Mouse (Mus musculus) embryonic stem cell, embryonic (primary cell): ENCODE measurements around the gene Lrrc15.

Experiments
- CTCF ChIA-PET, 4 experiments: fragments of 300-600 bp in 2 of 4; fragments of 350-600 bp in 2 of 4; sonication (Branson Sonifier 250); formaldehyde crosslinking; loops; one replicate each; lab custom pipeline; 2022; ENCODE audit warnings: inconsistent platforms in 2 of 4; lab: Charles Lee
- POLR2A ChIA-PET, 4 experiments: fragments of 300-600 bp in 2 of 4; fragments of 350-600 bp in 2 of 4; sonication (Branson Sonifier 250); formaldehyde crosslinking; loops; one replicate each; lab custom pipeline; 2022; ENCODE audit warnings: antibody characterized with exemption in 4 of 4, inconsistent platforms in 1 of 4; lab: Charles Lee

The Lrrc15 gene

DNA sequence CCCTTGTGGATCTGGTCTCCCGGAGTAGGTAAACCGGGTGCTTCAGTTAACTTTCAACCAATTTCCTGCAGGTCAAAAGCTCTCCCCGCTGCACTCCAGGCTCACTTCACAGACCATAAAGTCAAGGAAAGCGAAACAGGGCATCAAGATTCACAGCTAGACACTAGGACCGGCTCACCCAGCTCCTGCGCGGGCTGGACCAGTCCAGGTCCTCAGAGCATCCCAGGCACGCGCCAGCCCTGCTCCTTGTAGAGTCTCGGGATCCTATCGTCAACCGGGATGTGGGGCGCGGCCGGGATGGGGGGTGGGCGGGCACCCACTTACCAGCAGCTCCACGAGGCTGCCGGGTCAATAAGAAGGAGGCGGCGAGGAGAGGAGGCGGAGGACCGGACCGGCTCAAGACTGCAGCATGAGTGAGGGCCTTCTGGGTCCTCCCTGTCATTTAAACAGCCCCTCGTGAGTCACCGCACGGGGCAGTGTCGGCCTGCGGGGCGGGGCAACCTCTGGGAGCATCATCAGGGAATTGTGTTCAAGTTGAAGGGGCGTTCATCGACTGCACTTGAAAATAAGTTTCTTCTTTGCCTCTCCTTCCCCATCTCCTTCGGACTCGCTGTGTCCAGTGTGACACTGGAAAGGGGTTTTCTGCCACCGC is at the start of gene Lrrc15:
TSS of gene Lrrc15 (minus strand) at position 413 of the 652 bp plus-strand sequence.
- ChIA-PET POLR2A (interaction anchor here in 3 of 4 experiments (0.5 to 7.7 kb wide), 18 partner anchors 9 to 1043 kb away, joined by 3 to 48 read pairs (median 4); partner anchors contain the start of gene Gp5 (in 1 of the 3)), CTCF (interaction anchor here (0.7 to 2.4 kb wide), 13 partner anchors 12 to 244 kb away, joined by 3 to 10 read pairs (median 5); no protein-coding TSS in a partner anchor)

DNA sequence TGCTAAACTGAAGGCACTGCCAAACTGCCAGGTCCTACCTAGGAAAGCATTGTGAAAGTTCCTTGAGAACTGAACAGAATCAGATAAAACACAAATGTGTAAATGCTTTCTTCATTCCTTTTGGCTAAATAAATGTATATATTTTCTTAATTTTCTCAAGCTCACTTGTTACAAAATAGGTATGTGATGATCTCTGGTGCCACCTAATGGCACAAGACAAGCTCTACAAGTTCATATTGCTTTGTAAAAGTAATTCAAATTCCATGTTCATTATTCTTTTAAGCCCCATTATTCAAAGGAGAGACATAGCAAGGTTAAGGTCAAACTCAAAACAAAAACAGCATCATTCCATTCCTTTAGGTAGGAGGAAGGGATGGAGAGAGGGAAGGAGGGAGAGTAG is 31.2 kb upstream of the Lrrc15 start:
- CTCF ChIA-PET: interaction anchor here (0.5 to 1.6 kb wide), 21 partner anchors 8 to 580 kb away, joined by 3 to 7 read pairs (median 4); no protein-coding TSS in a partner anchor

DNA sequence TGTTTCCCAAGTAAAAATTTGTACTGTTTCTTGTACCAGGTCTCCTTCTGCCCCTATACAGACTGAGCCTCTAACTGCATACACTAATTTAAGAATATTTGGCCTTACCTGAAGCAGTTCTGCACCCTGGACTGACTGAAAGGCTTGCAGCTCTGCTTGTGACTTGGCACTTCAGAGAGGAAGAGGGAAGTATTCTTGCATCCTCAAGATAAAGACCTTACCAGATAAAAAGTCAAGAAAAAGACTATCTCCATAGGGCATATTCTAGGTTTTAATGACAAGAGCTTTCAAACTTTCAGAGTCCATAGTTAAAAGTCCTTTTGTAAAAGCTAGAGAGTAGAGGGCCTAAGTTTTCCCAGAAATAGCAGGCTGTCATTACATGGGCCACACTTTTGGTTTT is 27.6 kb upstream of the Lrrc15 start, which contains the start of gene Gp5:
TSS of gene Gp5 (minus strand) at position 133 of the 400 bp plus-strand sequence.
- ChIA-PET POLR2A (interaction anchor here (1.1 to 4.5 kb wide), 9 partner anchors 7 to 252 kb away, joined by 3 to 25 read pairs (median 8); partner anchors contain the start of gene Lrrc15 (in 1 of the 4)), CTCF (interaction anchor here in 2 of 4 experiments (0.6 to 1.2 kb wide), 3 partner anchors 19 to 228 kb away, joined by 3 read pairs; no protein-coding TSS in a partner anchor)

More for the DNA sequence above, 31.2 kb upstream of the Lrrc15 start:
- POLR2A ChIA-PET: interaction anchor here in 1 of 4 experiments (0.5 to 1.0 kb wide), 5 partner anchors 13 to 379 kb away, joined by 3 to 4 read pairs (median 3); no protein-coding TSS in a partner anchor

DNA sequence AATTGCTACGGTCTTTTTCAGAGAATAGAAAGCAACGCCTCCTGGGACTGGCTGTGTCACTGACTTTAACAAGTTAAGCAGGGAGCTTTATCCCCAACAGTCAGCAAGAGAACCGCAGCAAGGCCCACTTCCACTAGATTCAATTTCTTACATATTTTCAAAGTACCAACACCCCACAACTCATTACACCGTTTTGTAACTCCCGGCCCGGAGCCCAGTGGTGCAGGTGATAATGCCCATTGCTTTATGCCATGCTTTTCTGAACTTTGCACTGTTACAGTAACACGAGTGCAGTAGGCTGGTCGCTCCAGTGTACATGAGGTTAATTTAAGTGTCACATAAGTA is 27.1 kb upstream of the Lrrc15 start:
- ChIA-PET CTCF (interaction anchor here in 3 of 4 experiments (0.6 to 2.3 kb wide), 4 partner anchors 18 to 210 kb away, joined by 3 to 9 read pairs (median 4); no protein-coding TSS in a partner anchor), POLR2A (interaction anchor here (0.9 to 4.5 kb wide), 15 partner anchors 8 to 253 kb away, joined by 3 to 25 read pairs (median 8); partner anchors contain the start of gene Lrrc15 (in 1 of the 4))

DNA sequence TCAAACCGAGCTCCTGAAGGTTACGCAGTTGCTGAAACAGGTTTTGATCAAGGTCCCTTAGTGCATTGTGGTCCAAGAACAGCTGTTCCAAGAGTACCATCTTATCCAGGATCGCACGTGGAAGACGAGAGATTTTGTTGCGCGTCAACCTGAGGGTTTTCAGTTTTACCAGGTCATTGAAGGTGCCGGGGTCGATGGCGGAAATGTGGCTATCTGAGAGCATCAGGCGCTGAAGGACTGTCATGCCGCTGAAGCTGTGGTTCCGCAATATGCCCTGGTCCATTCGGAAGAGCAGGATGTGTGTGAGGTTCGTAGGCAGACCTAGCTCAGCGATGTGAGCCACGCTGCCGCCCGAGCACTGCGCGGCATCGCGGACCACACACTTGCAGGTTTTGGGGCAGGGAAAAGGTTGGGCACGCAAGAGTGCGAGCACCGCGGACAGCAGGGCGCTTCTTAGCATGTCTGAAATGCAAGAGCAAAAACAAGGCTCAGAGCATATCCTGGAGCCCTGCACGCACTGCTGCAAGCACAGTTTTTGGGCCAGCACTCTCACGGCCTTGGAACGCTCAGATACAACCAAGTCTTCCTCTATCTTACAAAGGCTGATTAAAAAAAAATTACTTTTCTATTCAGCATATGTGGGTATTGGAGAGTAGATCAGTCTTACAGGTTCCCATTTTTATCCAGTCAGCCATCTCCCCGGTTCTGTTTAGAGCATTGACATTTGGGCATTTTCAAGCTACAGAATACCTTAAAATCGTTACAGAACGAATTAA is 26.5 kb upstream of the Lrrc15 start:
- CTCF ChIA-PET: interaction anchor here (0.7 to 2.3 kb wide), 20 partner anchors 7 to 211 kb away, joined by 3 to 13 read pairs (median 4); partner anchors contain the start of gene Lrrc15 (in 1 of the 4)
- POLR2A ChIA-PET: interaction anchor here (0.7 to 4.5 kb wide), 51 partner anchors 8 to 652 kb away, joined by 3 to 25 read pairs (median 5); partner anchors contain the start of gene Lrrc15 (in 3 of the 4)

DNA sequence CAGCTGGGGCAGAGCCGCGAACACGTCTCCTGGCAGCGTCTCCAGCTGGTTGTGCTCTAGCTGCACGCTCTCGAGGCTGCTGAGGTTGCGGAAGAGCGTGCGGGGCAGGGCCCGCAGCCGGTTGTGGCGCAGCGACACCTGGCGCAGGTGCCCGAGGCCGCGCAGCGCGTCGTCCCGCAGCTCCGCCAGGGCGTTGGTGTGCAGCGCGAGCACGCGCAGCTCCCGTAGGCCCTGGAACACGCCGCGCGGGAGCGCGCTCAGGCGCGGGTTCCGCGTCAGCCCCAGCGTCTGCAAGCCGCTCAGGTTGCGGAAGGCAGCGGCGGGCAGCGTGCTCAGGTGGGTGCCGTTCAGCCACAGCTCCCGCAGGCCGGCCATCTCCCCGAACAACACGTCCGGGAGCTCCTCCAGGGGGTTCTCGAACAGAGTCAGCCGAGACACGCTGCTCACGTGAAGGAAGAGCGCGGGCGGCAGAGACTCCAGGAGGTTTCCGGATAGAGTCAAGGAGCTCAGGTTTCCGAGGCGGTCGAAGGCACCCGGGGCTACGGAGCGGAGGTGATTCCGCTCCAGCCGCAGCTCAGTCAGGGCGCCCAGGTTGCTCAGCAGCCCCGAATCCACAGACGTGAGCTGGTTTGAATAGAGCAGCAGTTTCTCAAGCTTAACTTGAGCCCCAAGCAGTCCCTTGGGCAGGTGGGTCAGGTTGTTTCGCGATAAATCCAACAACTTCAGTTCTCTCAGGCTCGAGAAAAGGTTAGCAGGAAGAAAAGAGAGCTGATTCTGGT is 25.7 kb upstream of the Lrrc15 start:
- ChIA-PET CTCF (interaction anchor here (0.7 to 2.3 kb wide), 23 partner anchors 8 to 362 kb away, joined by 3 to 13 read pairs (median 4); partner anchors contain the start of gene Lrrc15 (in 3 of the 4)), POLR2A (interaction anchor here (0.5 to 4.5 kb wide), 59 partner anchors 9 to 1254 kb away, joined by 3 to 25 read pairs (median 5); partner anchors contain the start of gene Lrrc15 (in 3 of the 4))

DNA sequence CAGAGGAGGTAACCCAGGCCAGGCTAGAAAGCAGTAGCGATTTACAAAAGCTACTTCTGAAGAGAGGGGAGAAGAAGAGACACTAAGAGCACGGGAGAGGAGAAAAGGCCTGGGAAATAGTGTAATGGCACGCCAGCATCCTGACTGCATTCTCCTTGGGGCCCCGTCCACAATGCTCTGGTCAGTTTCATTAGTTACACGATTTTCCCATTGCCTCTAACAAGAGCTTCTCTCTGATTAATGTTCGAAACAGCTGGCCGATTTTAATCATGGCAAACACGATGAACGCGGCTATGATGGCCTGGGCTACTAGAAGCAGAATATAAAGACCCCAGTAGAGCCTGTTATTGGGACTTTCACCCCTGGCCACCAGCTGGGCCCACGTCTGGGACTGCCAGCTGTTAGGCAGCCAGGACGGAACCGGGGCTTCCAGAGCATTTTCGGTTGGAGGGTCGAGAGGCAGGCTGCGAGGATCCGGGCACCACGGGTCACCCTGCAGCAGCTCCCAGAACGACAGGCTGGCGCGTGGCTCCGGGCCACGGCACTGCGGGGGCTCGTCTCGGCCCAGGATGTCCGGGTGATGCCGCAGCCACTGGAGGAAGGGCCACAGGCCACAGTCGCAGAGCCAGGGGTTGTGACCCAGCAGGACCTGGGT is 25.0 kb upstream of the Lrrc15 start:
- ChIA-PET CTCF (interaction anchor here (0.5 to 2.3 kb wide), 21 partner anchors 8 to 1116 kb away, joined by 3 to 13 read pairs (median 5); partner anchors contain the start of gene Lrrc15 (in 3 of the 4)), POLR2A (interaction anchor here (0.5 to 4.5 kb wide), 46 partner anchors 8 to 1254 kb away, joined by 3 to 25 read pairs (median 6); partner anchors contain the start of gene Lrrc15 (in 2 of the 4))

DNA sequence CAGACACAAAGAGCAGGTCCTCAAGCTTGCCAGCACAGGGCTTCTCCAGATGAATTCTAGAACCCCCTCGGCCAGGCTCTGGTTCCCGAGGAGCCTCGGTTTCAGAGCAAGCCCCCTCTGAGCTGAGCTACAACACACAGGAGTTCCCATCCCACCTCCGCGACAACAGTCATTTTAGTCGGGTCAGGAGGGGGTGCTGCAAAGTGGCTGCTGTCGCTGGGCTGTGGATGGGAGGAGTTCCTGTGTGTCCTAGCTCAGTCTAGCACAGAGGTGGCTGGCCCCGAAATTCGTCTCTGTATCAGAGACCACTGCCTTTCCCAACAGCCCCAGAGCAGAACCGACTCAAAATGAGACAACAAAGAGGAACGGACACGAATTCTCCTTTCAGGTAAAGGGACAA is 24.2 kb upstream of the Lrrc15 start:
- ChIA-PET POLR2A (interaction anchor here in 3 of 4 experiments (0.6 to 4.5 kb wide), 13 partner anchors 11 to 206 kb away, joined by 3 to 25 read pairs (median 14); partner anchors contain the start of gene Lrrc15 (in 2 of the 3)), CTCF (interaction anchor here in 3 of 4 experiments (0.8 to 1.6 kb wide), 5 partner anchors 16 to 573 kb away, joined by 3 to 5 read pairs (median 3); partner anchors contain the start of gene Lrrc15 (in 1 of the 3))

DNA sequence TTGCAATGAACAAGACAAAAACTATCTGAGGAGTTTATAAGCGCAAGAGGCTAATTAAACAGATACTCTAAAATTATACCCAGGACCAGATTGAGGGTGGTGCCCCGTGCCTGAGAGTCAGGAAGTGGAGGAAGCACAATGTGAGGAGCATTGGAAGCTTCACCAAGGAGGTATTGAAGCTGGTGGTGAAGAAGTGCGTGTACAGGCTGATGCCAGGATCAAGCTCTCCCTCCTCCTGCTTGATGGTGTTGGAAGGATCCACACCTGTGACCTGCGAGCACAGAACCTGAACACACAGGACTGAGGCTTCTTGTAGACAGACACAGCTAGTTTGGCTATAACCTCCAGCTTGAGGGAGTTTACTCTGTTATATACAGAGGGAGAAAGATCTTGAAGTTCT is 23.0 kb upstream of the Lrrc15 start:
- CTCF ChIA-PET: interaction anchor here in 2 of 4 experiments (0.5 to 1.0 kb wide), 2 partner anchors 76 to 765 kb away, joined by 3 to 10 read pairs; no protein-coding TSS in a partner anchor
- POLR2A ChIA-PET: interaction anchor here in 2 of 4 experiments (1.0 to 1.5 kb wide), 4 partner anchors 10 to 56 kb away, joined by 3 read pairs; no protein-coding TSS in a partner anchor

DNA sequence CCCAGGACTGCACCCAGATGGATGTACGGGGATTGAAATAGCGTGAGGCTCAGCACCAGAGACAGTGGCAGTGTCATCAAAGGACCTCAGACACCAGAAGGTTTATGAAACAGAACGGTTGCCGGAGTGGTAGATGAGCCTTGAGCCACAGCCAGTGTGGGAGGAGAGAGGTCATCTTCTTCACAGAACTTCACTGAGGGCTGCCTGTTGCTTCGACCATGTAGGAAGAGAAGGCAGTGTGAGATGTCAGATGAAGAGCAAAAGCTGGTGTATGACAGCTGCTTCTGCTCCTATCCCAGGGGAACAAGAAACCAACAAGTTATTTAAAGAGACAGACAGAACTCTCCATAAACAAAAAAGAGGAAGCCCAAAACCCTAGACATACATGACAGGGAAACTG is 21.2 kb upstream of the Lrrc15 start:
- CTCF ChIA-PET: no interaction called here

DNA sequence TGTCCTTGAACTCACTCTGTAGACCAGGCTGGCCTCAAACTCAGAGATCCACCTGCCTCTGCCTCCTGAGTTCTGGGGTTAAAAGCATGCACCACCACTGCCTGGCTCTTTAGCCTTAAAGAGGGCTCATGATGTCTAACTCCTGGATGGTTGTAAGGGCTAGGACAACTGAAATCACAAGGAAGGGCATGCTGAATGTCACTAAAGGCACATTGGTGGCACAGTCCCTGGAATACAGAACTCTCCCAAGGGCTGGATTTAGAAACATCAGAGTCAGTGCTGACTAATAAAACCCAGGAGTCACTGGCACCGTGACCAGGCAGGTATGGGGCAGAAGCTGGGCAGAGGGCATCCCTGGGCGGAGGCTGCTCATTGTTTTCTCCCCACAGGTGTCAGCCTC is 20.4 kb upstream of the Lrrc15 start:
- CTCF ChIA-PET: no interaction called here
- POLR2A ChIA-PET: interaction anchor here in 1 of 4 experiments (0.7 kb wide), 1 partner anchor 206 kb away, joined by 3 read pairs; no protein-coding TSS in a partner anchor

More for the DNA sequence above, 21.2 kb upstream of the Lrrc15 start:
- POLR2A ChIA-PET: no interaction called here

DNA sequence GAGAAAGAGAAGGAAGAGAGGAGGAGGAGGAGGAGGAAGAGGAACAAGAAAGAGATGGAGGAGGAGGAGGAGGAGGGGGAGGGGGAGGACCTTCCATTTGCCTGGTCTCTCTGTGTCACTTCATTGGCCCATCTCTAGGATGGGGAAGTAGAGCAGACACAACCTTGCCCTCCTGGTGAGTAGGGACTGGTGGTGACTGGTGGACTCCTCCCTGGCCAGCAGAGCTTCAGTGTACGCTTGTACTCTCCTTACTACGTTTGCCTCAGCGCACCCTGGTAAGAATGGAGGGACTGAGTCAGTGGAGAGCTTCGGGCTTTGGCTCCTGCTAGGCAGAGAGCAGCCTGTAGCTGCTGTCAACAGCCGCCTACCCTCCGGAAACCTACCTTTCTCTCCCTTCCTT is 19.6 kb upstream of the Lrrc15 start:
- CTCF ChIA-PET: interaction anchor here in 1 of 4 experiments (2.6 kb wide), 1 partner anchor 11 kb away, joined by 8 read pairs; no protein-coding TSS in a partner anchor

DNA sequence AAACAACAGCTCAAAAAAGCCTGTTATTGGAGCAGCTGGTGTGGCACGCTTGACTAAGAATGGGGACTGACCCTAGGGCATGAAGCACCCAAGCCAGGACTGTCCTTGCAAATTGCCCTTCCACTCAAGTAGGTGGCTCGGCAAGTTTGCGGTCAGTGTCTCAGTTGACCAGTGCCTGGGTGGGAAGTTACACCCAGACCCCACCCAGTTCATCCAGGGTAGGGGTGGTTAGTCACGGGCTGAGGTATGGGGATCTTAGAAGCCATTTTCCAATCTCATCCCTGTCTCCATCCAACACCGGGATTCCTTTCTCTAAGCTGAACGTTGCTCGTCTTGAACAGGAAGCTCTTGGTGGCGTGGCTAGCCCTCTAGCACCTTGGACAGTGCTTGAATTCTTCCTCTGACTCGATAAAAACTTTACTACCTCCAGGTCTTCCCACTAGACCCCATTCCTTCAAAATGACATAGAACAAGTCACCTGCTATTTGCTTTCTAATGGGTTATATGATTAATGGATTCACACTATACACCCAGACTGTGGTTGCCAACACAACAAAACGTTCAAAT is 16.7 kb upstream of the Lrrc15 start:
- CTCF ChIA-PET: interaction anchor here in 3 of 4 experiments (0.7 to 2.6 kb wide), 5 partner anchors 8 to 215 kb away, joined by 3 to 8 read pairs (median 3); no protein-coding TSS in a partner anchor
- POLR2A ChIA-PET: interaction anchor here (0.6 to 3.0 kb wide), 7 partner anchors 9 to 30 kb away, joined by 3 to 12 read pairs (median 4); no protein-coding TSS in a partner anchor

More for the DNA sequence above, 19.6 kb upstream of the Lrrc15 start:
- POLR2A ChIA-PET: interaction anchor here in 1 of 4 experiments (0.7 kb wide), 1 partner anchor 206 kb away, joined by 3 read pairs; no protein-coding TSS in a partner anchor

DNA sequence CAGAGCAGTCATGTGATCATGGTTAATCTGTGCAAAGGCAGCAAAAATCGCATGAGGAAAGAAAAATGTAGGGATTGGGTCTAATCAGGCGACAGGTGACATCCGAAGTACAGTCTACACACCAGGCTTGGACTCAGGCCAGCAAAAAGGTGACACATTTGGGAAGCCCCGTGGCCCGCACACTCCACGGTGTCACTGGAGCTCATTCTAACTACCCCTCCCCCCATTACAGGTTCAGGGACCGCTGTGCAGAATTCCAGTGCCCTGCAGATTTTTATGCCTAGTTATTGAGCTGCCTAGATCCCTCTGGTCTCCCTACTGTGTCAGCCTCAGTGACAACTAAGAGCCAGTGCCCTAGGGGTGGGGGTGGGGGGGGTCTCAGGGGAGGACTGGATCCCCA is 14.4 kb upstream of the Lrrc15 start:
- ChIA-PET CTCF (interaction anchor here in 1 of 4 experiments (0.7 kb wide), 1 partner anchor 17 kb away, joined by 4 read pairs; no protein-coding TSS in a partner anchor), POLR2A (interaction anchor here in 2 of 4 experiments (0.6 to 1.1 kb wide), 4 partner anchors 11 to 110 kb away, joined by 3 to 4 read pairs (median 4); no protein-coding TSS in a partner anchor)

DNA sequence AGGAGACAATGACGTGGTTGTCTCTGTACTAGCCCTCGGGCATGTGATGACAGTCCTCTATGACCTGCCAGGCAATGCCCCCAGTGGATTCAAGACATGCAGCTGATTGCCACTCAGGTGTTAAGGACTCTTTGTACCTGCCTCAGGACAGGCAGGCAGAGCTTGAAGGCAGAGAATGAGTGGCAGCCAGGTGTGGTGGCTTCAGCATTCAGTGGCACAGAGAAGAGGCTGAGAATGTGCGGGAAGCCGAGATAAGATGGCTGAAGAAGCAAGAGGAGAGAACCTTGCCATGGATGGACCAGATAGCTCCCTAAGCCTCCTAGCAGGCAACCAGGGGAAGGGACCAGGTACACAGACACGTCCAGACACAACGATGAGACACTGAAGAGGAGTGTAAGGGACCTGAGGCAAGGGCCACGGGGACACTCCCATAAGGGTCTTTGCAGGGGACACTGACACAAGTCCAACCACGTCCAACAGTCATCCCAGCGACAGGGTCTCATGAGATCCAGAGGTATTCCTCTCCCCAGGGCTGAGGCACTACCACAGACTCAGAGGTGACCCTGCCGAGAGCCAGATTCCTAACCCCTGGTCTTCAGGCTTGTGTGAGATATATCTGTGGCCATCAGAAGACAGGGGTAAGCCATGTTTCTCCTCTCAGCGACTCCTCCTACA is 13.7 kb upstream of the Lrrc15 start:
- POLR2A ChIA-PET: interaction anchor here in 3 of 4 experiments (0.7 to 2.0 kb wide), 6 partner anchors 9 to 111 kb away, joined by 3 to 6 read pairs (median 4); partner anchors contain the start of gene Gp5 (in 1 of the 3)

More for the DNA sequence above, 13.7 kb upstream of the Lrrc15 start:
- CTCF ChIA-PET: interaction anchor here in 1 of 4 experiments (0.5 kb wide), 1 partner anchor 34 kb away, joined by 3 read pairs; no protein-coding TSS in a partner anchor
